Comparison of ENCODE assay signal across 8 mouse cellular contexts in genomic region chr13:104177796-104178649, GRCm38 (mm10). TPM values are rescaled to one million over a fixed set of nuclear protein-coding genes. Genes with fewer than 3 reads are reported as not detected.
DNase-seq lines count a peak whose midpoint lies in the region; ATAC-seq lines count a peak whose summit lies in the region.

TSS of gene Trappc13 (minus strand) at chr13:104178469.

- intact Hi-C loops in heart, postnatal 10 days (cut with DNase I), result no loop called here

- H3K9me3 ChIP-seq in erythroblast, embryonic 14.5 days (ENCODE audit: control insufficient read depth, low read length), result no peaks in the 10 kb centered on the region
- H3K9me3 ChIP-seq in stomach, embryonic 15.5 days, result no peaks in the 10 kb centered on the region

- peak within 1 kb of the TSS; percentile 65 for H3K27ac ChIP-seq in macrophage
- H3K27ac ChIP-seq in stomach, embryonic 15.5 days, result peak within 1 kb of the TSS; percentile 84

- H3K36me3 ChIP-seq in erythroblast, embryonic 14.5 days (ENCODE audit: control insufficient read depth), result peaks cover 43% of the 10 kb centered on the region
- peaks cover 7% of the 10 kb centered on the region; the same call in 1 of the 2 replicates for H3K36me3 ChIP-seq in macrophage (ENCODE audit: inconsistent target)
- no peaks in the 10 kb centered on the region for H3K36me3 ChIP-seq in stomach, embryonic 15.5 days

- peak within 1 kb of the TSS; percentile 69 for H3K4me2 ChIP-seq in stomach, embryonic 15.5 days

- peaks cover 69% of the 10 kb centered on the region for H3K79me2 ChIP-seq in macrophage (ENCODE audit: inconsistent target)

- H3K27me3 ChIP-seq in erythroblast, embryonic 14.5 days (ENCODE audit: control insufficient read depth), result no peaks in the 10 kb centered on the region
- no peaks in the 10 kb centered on the region for H3K27me3 ChIP-seq in stomach, embryonic 15.5 days (replicated peaks)

- H3K9ac ChIP-seq in stomach, embryonic 15.5 days, result peak within 1 kb of the TSS; percentile 88

- peaks cover 34% of the 10 kb centered on the region for H3K4me1 ChIP-seq in erythroblast, embryonic 14.5 days (ENCODE audit: control insufficient read depth)
- H3K4me1 ChIP-seq in stomach, embryonic 15.5 days, result no peaks in the 10 kb centered on the region; the same call in 1 of the 2 replicates

- 3% methylated on average over 32 of the region's 32 CpGs for WGBS in macrophage (ENCODE audit: missing documents)
- under 1% methylated on average over 32 of the region's 32 CpGs for WGBS in stomach, embryonic 15.5 days

- H3K4me3 ChIP-seq in erythroblast, embryonic 14.5 days (replicated peaks), result peak within 1 kb of the TSS; percentile 74
- peak within 1 kb of the TSS; percentile 93 for H3K4me3 ChIP-seq in macrophage (ENCODE audit: inconsistent target)
- peak within 1 kb of the TSS; percentile 99 for H3K4me3 ChIP-seq in stomach, embryonic 15.5 days (replicated peaks)

- peak; percentile 87 for ATAC-seq in stomach, embryonic 15.5 days (ENCODE audit: insufficient read depth, low FRiP score, low read depth)

- DNase-seq in kidney, adult 18-20 months, result peak; percentile 90
- no peak for DNase-seq in kidney, adult 11 months
- no peak for DNase-seq in adrenal gland, adult 8-10 months
- no peak for DNase-seq in heart, postnatal 10 days
- peak in 1 of 2 experiments; percentile 94 for DNase-seq in layer of hippocampus, adult 18-20 months (ENCODE audit: low spot score in 2 of 2)

RNA-seq across cellular contexts. Expression of gene Trappc13, which starts in this region (rescaled TPM):
- 10 to 100 TPM; 60.2 to 76.6 (median 62.1) TPM for total RNA-seq in adrenal gland, adult 8-10 months (2022)
- 0.02 and 0.06 TPM in 2 replicates for polyA plus RNA-seq in erythroblast, embryonic 14.5 days (2012)
- total RNA-seq in heart, postnatal 10 days (2021), result 10 to 100 TPM; 34.4 to 37.4 TPM
- 10 to 100 TPM; 51.6 to 52.1 TPM for total RNA-seq in layer of hippocampus, adult 18-20 months (2021)
- total RNA-seq in macrophage (2018; cell fraction: chromatin; rRNA removed), result 10 to 100 TPM in 25 of 26 experiments, 1 to 10 TPM in 1; 9.1 to 54.6 (median 30.2) TPM
- 10 to 100 TPM; 18.3 to 36.6 (median 31.3) TPM for total RNA-seq in macrophage (2018; cell fraction: cytosol; rRNA removed)
- 10 to 100 TPM; 12.4 to 50.3 (median 24.8) TPM for total RNA-seq in macrophage (2018; cell fraction: nucleus; rRNA removed)
- polyA plus RNA-seq in macrophage (2018), result 21.1 to 29.3 TPM (median 24.5 TPM) in 3 replicates
- polyA plus RNA-seq in stomach, embryonic 15.5 days (2015; fragmentation: Nextera tagmentation; extraction: Ambion mirVana), result 57.3 and 62.3 TPM in 2 replicates

Comparison
In these comparisons a context has a peak if more than half of its experiments do, and no peak if none do; other contexts are left out.
1. RNA of gene Trappc13 (polyA plus RNA-seq): 57.3 to 62.3 TPM in stomach, embryonic 15.5 days and 21.1 to 29.3 TPM in macrophage; 0.02 to 0.06 TPM in erythroblast, embryonic 14.5 days; every median in the first group is over 10 times any median in the second.
2. Peak in every context shown above with its lines, with median percentiles within 50 percentile points of each other: H3K4me3 ChIP-seq.